In the genomic region with DNA sequence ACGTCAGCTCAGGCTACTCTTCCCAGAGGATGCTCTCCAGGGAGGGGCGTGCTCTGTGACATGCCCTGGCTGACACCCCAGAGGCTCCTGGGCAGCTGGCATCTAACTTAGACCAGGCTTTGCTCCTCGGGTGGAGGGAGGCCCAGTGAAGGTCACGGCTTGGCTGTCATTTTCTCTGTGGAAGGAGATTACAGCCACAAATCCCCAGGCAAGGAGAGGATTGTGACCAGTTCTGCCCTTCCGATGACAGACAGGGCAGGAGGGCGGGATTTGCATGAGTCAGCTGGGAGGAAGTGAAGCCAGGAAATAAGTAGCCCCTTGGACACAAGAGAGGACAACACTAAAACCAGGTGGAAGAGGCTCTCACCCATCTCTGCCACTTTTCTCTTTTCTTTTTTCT, we compare ENCODE assay signal across 18 mouse cellular contexts. TPM values are rescaled to one million over a fixed set of nuclear protein-coding genes. Genes with fewer than 3 reads are reported as not detected.
DNase-seq lines count a peak whose midpoint lies in the region; ATAC-seq lines count a peak whose summit lies in the region.
"Had no signal": no experiment of that assay in that cellular context is flagged by ENCODE, and none has a peak within 500 bp of the region (broad histone marks: within the 10 kb centered on the region; RNA-seq: fewer than 3 reads in every experiment).

No protein-coding gene starts in this region.

- no peaks in the 10 kb centered on the region for H3K27me3 ChIP-seq in forebrain, embryonic 12.5 days
- H3K27me3 ChIP-seq: intestine, embryonic 15.5 days; neural tube, embryonic 12.5 days had no signal

- no peak overlapping the region for H3K4me3 ChIP-seq in forebrain, embryonic 12.5 days (replicated peaks)
- H3K4me3 ChIP-seq: intestine, embryonic 15.5 days; liver, embryonic 12.5 days; neural tube, embryonic 12.5 days had no signal

- H3K9ac ChIP-seq in forebrain, embryonic 12.5 days, result no peak overlapping the region
- H3K9ac ChIP-seq: intestine, embryonic 15.5 days; liver, embryonic 12.5 days; neural tube, embryonic 12.5 days had no signal

- no peaks in the 10 kb centered on the region for H3K36me3 ChIP-seq in forebrain, embryonic 12.5 days (replicated peaks)
- H3K36me3 ChIP-seq: G1E; intestine, embryonic 15.5 days; liver, embryonic 12.5 days; neural tube, embryonic 12.5 days had no signal

- no peak overlapping the region for H3K4me2 ChIP-seq in forebrain, embryonic 12.5 days
- H3K4me2 ChIP-seq: intestine, embryonic 15.5 days; liver, embryonic 12.5 days; neural tube, embryonic 12.5 days had no signal

- H3K9me3 ChIP-seq in forebrain, embryonic 12.5 days, result no peaks in the 10 kb centered on the region
- H3K9me3 ChIP-seq: intestine, embryonic 15.5 days; liver, embryonic 12.5 days had no signal

- DNase-seq in adrenal gland, postnatal 10 days, result peak; percentile 53
- no peak for DNase-seq in adrenal gland, adult 18-20 months (ENCODE audit: low spot score in 2 of 2)
- DNase-seq in heart, postnatal 10 days, result peak; percentile 43 to 59
- no peak for DNase-seq in heart, adult 9 months (ENCODE audit: low spot score in 2 of 2)
- DNase-seq in adrenal gland, postnatal 36 days, result peak; percentile 56 to 58
- DNase-seq in retina, adult 2 months (ENCODE audit: low read depth, low spot score), result peak; percentile 97
- DNase-seq: cerebellum, adult 2 months; left cerebral cortex, postnatal 4 days had no signal

- no peak for ATAC-seq in activated CD4-positive, CD25-positive, alpha-beta regulatory T cell, adult 4 months
- no peak for ATAC-seq in forebrain, embryonic 12.5 days (ENCODE audit: low FRiP score)
- ATAC-seq: intestine, embryonic 15.5 days; liver, embryonic 12.5 days had no signal

- 51% methylated on average over 6 of the region's 6 CpGs for WGBS in forebrain, embryonic 12.5 days

- H3K4me1 ChIP-seq in forebrain, embryonic 12.5 days, result peaks cover 7% of the 10 kb centered on the region; the same call in 1 of the 2 replicates
- H3K4me1 ChIP-seq: intestine, embryonic 15.5 days; liver, embryonic 12.5 days; neural tube, embryonic 12.5 days had no signal

- intact Hi-C loops in heart, postnatal 10 days (cut with DNase I), result no loop called here

- H3K27ac ChIP-seq in forebrain, embryonic 12.5 days, result no peak overlapping the region
- H3K27ac ChIP-seq: intestine, embryonic 15.5 days; kidney, postnatal 0 days; liver, embryonic 12.5 days; neural tube, embryonic 12.5 days had no signal

RNA-seq across cellular contexts. Expression of a gene that starts 2.1 kb away (rescaled TPM):
- not detected for total RNA-seq in adrenal gland, postnatal 10 days (2021)
- not detected for total RNA-seq in adrenal gland, adult 18-20 months (2021)
- total RNA-seq in heart, postnatal 10 days (2021), result not detected
- not detected for total RNA-seq in adrenal gland, postnatal 36 days (2021)
- not detected for polyA plus RNA-seq in activated CD4-positive, CD25-positive, alpha-beta regulatory T cell, adult 4 months (2017; shearing (Covaris generic))
- polyA plus RNA-seq in forebrain, embryonic 12.5 days (2016; fragmentation: Nextera tagmentation; extraction: Ambion mirVana), result not detected in 2 replicates
- total RNA-seq: heart, postnatal 14 days; layer of hippocampus, postnatal 25 days; left cerebral cortex, postnatal 4 days had no signal
- polyA plus RNA-seq: cerebellum, adult 2 months; G1E; intestine, embryonic 15.5 days; liver, embryonic 12.5 days; lung, embryonic 16.5 days; neural tube, embryonic 12.5 days had no signal

RNA-seq across cellular contexts. Expression of a gene that starts 21.8 kb away (rescaled TPM):
- total RNA-seq in adrenal gland, postnatal 10 days (2021), result 10 to 100 TPM; 21.6 to 23.3 TPM
- total RNA-seq in adrenal gland, adult 18-20 months (2021), result 10 to 100 TPM; 19.6 to 23.9 TPM
- total RNA-seq in heart, postnatal 10 days (2021), result 10 to 100 TPM; 21.1 to 24.0 TPM
- 10 to 100 TPM; 20.9 to 21.9 TPM for total RNA-seq in adrenal gland, postnatal 36 days (2021)
- 10 to 100 TPM; 10.4 to 12.4 TPM for polyA plus RNA-seq in activated CD4-positive, CD25-positive, alpha-beta regulatory T cell, adult 4 months (2017; shearing (Covaris generic))
- 63.2 and 67.3 TPM in 2 replicates for polyA plus RNA-seq in forebrain, embryonic 12.5 days (2016; fragmentation: Nextera tagmentation; extraction: Ambion mirVana)

RNA-seq across cellular contexts. Expression of a gene that starts 54.0 kb away (rescaled TPM):
- total RNA-seq in adrenal gland, postnatal 10 days (2021), result 10 to 100 TPM; 15.2 to 19.0 TPM
- 10 to 100 TPM; 16.7 to 18.2 TPM for total RNA-seq in adrenal gland, adult 18-20 months (2021)
- 10 to 100 TPM; 12.7 to 15.4 TPM for total RNA-seq in heart, postnatal 10 days (2021)
- 10 to 100 TPM; 23.0 to 24.3 TPM for total RNA-seq in adrenal gland, postnatal 36 days (2021)
- 1 to 10 TPM; 8.3 to 8.5 TPM for polyA plus RNA-seq in activated CD4-positive, CD25-positive, alpha-beta regulatory T cell, adult 4 months (2017; shearing (Covaris generic))
- polyA plus RNA-seq in forebrain, embryonic 12.5 days (2016; fragmentation: Nextera tagmentation; extraction: Ambion mirVana), result 7.1 and 7.5 TPM in 2 replicates

Comparison
In these comparisons a context has a peak if more than half of its experiments do, and no peak if none do; other contexts are left out.
1. DNase-seq: peak in adrenal gland, postnatal 10 days (single experiment), heart, postnatal 10 days (2 of 2), adrenal gland, postnatal 36 days (2 of 2) and retina, adult 2 months (single experiment); none in adrenal gland, adult 18-20 months (0 of 2) and heart, adult 9 months (0 of 2).